Mouse (Mus musculus) thymus, adult 2 months (tissue): ENCODE data around the gene As3mt.

Source experiments
- CTCF ChIP-seq: fragments of 200-500 bp; IDR thresholded peaks from 2 replicates; pipeline ENCODE4 v1.5.1; 2012; ENCODE audit warnings: mild to moderate bottlenecking, control low read depth, low read length, moderate library complexity, borderline replicate concordance; ENCODE audit not compliant: control insufficient read depth, poor library complexity, insufficient read depth; ENCODE audit errors: extremely low read depth
- POLR2A ChIP-seq: fragments of 200-500 bp; IDR thresholded peaks from 2 replicates; pipeline ENCODE4 v1.6.1; 2012; ENCODE audit warnings: mild to moderate bottlenecking, low read length, control low read depth, moderate library complexity; ENCODE audit not compliant: control insufficient read depth, poor library complexity, insufficient read depth; ENCODE audit errors: extremely low read depth

DNA sequence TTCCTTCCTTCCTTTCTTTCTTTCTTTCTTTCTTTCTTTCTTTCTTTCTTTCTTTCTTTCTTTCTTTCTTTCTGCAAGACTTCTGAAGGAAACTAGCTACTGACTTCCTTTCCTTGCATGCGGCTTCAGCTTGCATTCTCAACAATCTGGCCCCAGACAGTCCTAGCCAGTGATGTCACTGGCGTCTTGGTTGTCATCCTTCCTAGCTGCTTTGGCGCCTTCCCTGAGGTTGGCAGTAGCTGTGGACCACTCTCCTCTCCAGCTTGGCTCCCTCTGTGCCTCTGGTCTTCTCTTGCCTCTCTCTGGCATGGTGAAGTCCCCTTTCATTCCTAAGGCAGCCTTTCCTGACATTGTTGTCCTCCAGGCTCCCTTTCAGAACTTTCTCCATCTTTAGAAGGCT lies 69.6 kb downstream of the As3mt start:
- TF ChIP-seq CTCF, result no peak
- no peak for TF ChIP-seq POLR2A
